ENCODE assay signal across 13 mouse cellular contexts in genomic region chr1:93742910-93743309, GRCm38 (mm10). TPM values are rescaled to one million over a fixed set of nuclear protein-coding genes. Genes with fewer than 3 reads are reported as not detected.
DNase-seq lines count a peak whose midpoint lies in the region; ATAC-seq and TF ChIP-seq lines count a peak whose summit lies in the region.
"Had no signal": no experiment of that assay in that cellular context is flagged by ENCODE, and none has a peak within 500 bp of the region (broad histone marks: within the 10 kb centered on the region; RNA-seq: fewer than 3 reads in every experiment).

No protein-coding gene starts in this region.

- no peak for ATAC-seq in liver, embryonic 14.5 days (ENCODE audit: insufficient read depth)
- ATAC-seq in liver, embryonic 12.5 days = no peak
- ATAC-seq in liver, postnatal 0 days = no peak
- ATAC-seq in megakaryocyte-erythroid progenitor cell, adult 5-6 weeks (replicated peaks; ENCODE audit: low FRiP score, low TSS enrichment, poor library complexity, severe bottlenecking) = no peak
- ATAC-seq: forebrain, postnatal 0 days had no signal

- H3K27me3 ChIP-seq in heart, adult 2 months (ENCODE audit: control insufficient read depth, insufficient read depth, low read length) = no peaks in the 10 kb centered on the region
- no peaks in the 10 kb centered on the region for H3K27me3 ChIP-seq in liver, embryonic 14.5 days (ENCODE audit: control insufficient read depth, insufficient read depth, low read length)
- no peaks in the 10 kb centered on the region for H3K27me3 ChIP-seq in liver, embryonic 12.5 days (replicated peaks)
- H3K27me3 ChIP-seq in CH12.LX (replicated peaks) = no peaks in the 10 kb centered on the region
- no peaks in the 10 kb centered on the region for H3K27me3 ChIP-seq in liver, postnatal 0 days (ENCODE audit: insufficient read depth, low read length)
- H3K27me3 ChIP-seq: megakaryocyte, embryonic 14.5 days had no signal

- dilution Hi-C loops in CH12.LX (cut with MboI; ENCODE audit: extremely low pct_ligation_motif_present, extremely low pct_unique_long_range_greater_than_20kb, low sequenced_read_pairs) = no loop called here

- no peak for TF ChIP-seq EP300 in heart, adult 2 months (IDR thresholded peaks at IDR 0.05; ENCODE audit: insufficient read depth, low read depth, low read length)
- no peak for TF ChIP-seq EP300 in liver, embryonic 14.5 days (IDR thresholded peaks at IDR 0.05; ENCODE audit: low read depth)
- TF ChIP-seq EP300 in CH12.LX (IDR thresholded peaks at IDR 0.05; ENCODE audit: low read length) = no peak
- TF ChIP-seq EP300 in liver, postnatal 0 days (IDR thresholded peaks at IDR 0.05; ENCODE audit: low read depth) = no peak

- peaks cover 8% of the 10 kb centered on the region for H3K36me3 ChIP-seq in heart, adult 2 months (ENCODE audit: control insufficient read depth, insufficient read depth, low read length)
- no peaks in the 10 kb centered on the region for H3K36me3 ChIP-seq in liver, embryonic 14.5 days (replicated peaks; ENCODE audit: control insufficient read depth, insufficient read depth, low read depth)
- H3K36me3 ChIP-seq in liver, embryonic 12.5 days = peaks cover 20% of the 10 kb centered on the region
- H3K36me3 ChIP-seq in CH12.LX (replicated peaks in 1 of 2; ENCODE audit: control insufficient read depth in 1 of 2, insufficient read depth in 1 of 2, low read length in 1 of 2) = peaks cover 0 to 63% of the 10 kb centered on the region in 2 experiments
- no peaks in the 10 kb centered on the region; the same call in 1 of the 2 replicates for H3K36me3 ChIP-seq in liver, postnatal 0 days (replicated peaks; ENCODE audit: insufficient read depth, low read length)

- DNase-seq in heart, adult 2 months = no peak
- no peak for DNase-seq in heart, adult 8-10 months (ENCODE audit: low spot score)
- no peak for DNase-seq in liver, embryonic 14.5 days (ENCODE audit: low read depth in 3 of 3, low spot score in 3 of 3)
- DNase-seq in CH12.LX (ENCODE audit: extremely low read depth) = peak; percentile 12
- no peak for DNase-seq in liver, postnatal 0 days
- no peak for DNase-seq in urinary bladder, postnatal 25 days (ENCODE audit: low spot score)
- DNase-seq: cerebellum, adult 11 months; forebrain, postnatal 0 days; gastrocnemius, postnatal 36 days; kidney, adult 8-10 months had no signal

- H3K9me3 ChIP-seq in liver, embryonic 14.5 days (ENCODE audit: control insufficient read depth, low read length) = no peaks in the 10 kb centered on the region
- no peaks in the 10 kb centered on the region for H3K9me3 ChIP-seq in liver, embryonic 12.5 days (replicated peaks)
- H3K9me3 ChIP-seq in CH12.LX (replicated peaks; ENCODE audit: low read length) = no peaks in the 10 kb centered on the region
- H3K9me3 ChIP-seq in liver, postnatal 0 days (ENCODE audit: low read length) = no peaks in the 10 kb centered on the region
- H3K9me3 ChIP-seq: megakaryocyte, embryonic 14.5 days had no signal

- H3K4me2 ChIP-seq in liver, embryonic 14.5 days (ENCODE audit: low read depth) = no peak overlapping the region
- no peak overlapping the region for H3K4me2 ChIP-seq in liver, embryonic 12.5 days
- no peak overlapping the region for H3K4me2 ChIP-seq in CH12.LX (ENCODE audit: insufficient read depth, low read depth, poor library complexity, severe bottlenecking)
- no peak overlapping the region for H3K4me2 ChIP-seq in liver, postnatal 0 days (ENCODE audit: low read depth, low read length)

- in situ Hi-C loops in CH12.LX (cut with MboI; ENCODE audit: low pct_ligation_motif_present, low pct_unique_long_range_greater_than_20kb, low sequenced_read_pairs) = no loop called here

- no peak; the same call in none of the 2 replicates for TF ChIP-seq RAD21 in CH12.LX (IDR thresholded peaks at IDR 0.05; ENCODE audit: low read depth, low read length)

- no peak overlapping the region for H3K9ac ChIP-seq in heart, adult 2 months (ENCODE audit: low read depth, low read length)
- H3K9ac ChIP-seq in liver, embryonic 14.5 days (replicated peaks) = no peak overlapping the region
- no peak overlapping the region for H3K9ac ChIP-seq in liver, embryonic 12.5 days
- H3K9ac ChIP-seq in CH12.LX (ENCODE audit: insufficient read depth, low read depth) = no peak overlapping the region
- H3K9ac ChIP-seq in liver, postnatal 0 days (replicated peaks) = no peak overlapping the region
- H3K9ac ChIP-seq: forebrain, postnatal 0 days had no signal

- intact Hi-C loops in heart, adult 2 months (cut with DNase I) = no loop called here

- H3K4me1 ChIP-seq in heart, adult 2 months (ENCODE audit: control insufficient read depth, insufficient read depth, low read length) = peaks cover 4% of the 10 kb centered on the region
- peaks cover 13 to 17% of the 10 kb centered on the region in 2 experiments for H3K4me1 ChIP-seq in liver, embryonic 14.5 days (replicated peaks; ENCODE audit: control insufficient read depth in 2 of 2, insufficient read depth in 2 of 2, low read length in 1 of 2)
- peaks cover 25% of the 10 kb centered on the region for H3K4me1 ChIP-seq in liver, embryonic 12.5 days
- H3K4me1 ChIP-seq in CH12.LX (ENCODE audit: control insufficient read depth in 1 of 2, insufficient read depth in 2 of 2) = peaks cover 4 to 17% of the 10 kb centered on the region in 2 experiments; a peak in 3 of 4 replicates
- H3K4me1 ChIP-seq in liver, postnatal 0 days (ENCODE audit: insufficient read depth) = peaks cover 16% of the 10 kb centered on the region

- no peak overlapping the region for H3K4me3 ChIP-seq in heart, adult 2 months
- H3K4me3 ChIP-seq in liver, embryonic 14.5 days (ENCODE audit: insufficient read depth in 1 of 2, low read depth in 2 of 2, low read length in 2 of 2) = no peak overlapping the region
- no peak overlapping the region for H3K4me3 ChIP-seq in liver, embryonic 12.5 days
- no peak overlapping the region for H3K4me3 ChIP-seq in CH12.LX (replicated peaks in 1 of 3; ENCODE audit: low read depth in 2 of 3, low read length in 2 of 3, poor library complexity in 1 of 3)
- H3K4me3 ChIP-seq in liver, postnatal 0 days (ENCODE audit: low read depth, low read length) = no peak overlapping the region
- H3K4me3 ChIP-seq: megakaryocyte, embryonic 14.5 days had no signal

- TF ChIP-seq POLR2A in heart, adult 2 months (IDR thresholded peaks at IDR 0.05; ENCODE audit: insufficient read depth, low read depth, low read length) = no peak
- TF ChIP-seq POLR2A in CH12.LX (IDR thresholded peaks at IDR 0.05; ENCODE audit: low read depth, low read length) = no peak

- H3K79me2 ChIP-seq in heart, adult 2 months (replicated peaks; ENCODE audit: control insufficient read depth, insufficient read depth, low read length) = no peaks in the 10 kb centered on the region; the same call in 1 of the 2 replicates
- peaks cover 10% of the 10 kb centered on the region for H3K79me2 ChIP-seq in CH12.LX (replicated peaks; ENCODE audit: control insufficient read depth, extremely low read depth, insufficient read depth, poor library complexity, severe bottlenecking)

- H3K27ac ChIP-seq in heart, adult 2 months = no peak overlapping the region
- H3K27ac ChIP-seq in liver, embryonic 14.5 days = no peak overlapping the region
- H3K27ac ChIP-seq in liver, embryonic 12.5 days = no peak overlapping the region
- H3K27ac ChIP-seq in CH12.LX (ENCODE audit: insufficient read depth, low read depth) = no peak overlapping the region
- H3K27ac ChIP-seq in liver, postnatal 0 days (ENCODE audit: low read depth) = no peak overlapping the region

- TF ChIP-seq CTCF in heart, adult 2 months (IDR thresholded peaks at IDR 0.05) = peak; percentile 46
- peak; percentile 61 for TF ChIP-seq CTCF in liver, embryonic 14.5 days (IDR thresholded peaks at IDR 0.05; ENCODE audit: low read depth)
- peak in 1 of 2 experiments; percentile 36; a peak in 2 of 4 replicates for TF ChIP-seq CTCF in CH12.LX (conservative IDR thresholded peaks at IDR 0.05 in 1 of 2, IDR thresholded peaks at IDR 0.05 in 1 of 2; ENCODE audit: low read depth in 2 of 2, low read length in 2 of 2)
- TF ChIP-seq CTCF in liver, postnatal 0 days (IDR thresholded peaks at IDR 0.05; ENCODE audit: low read depth) = peak; percentile 57

RNA-seq across cellular contexts. Expression of gene Atg4b, which starts 8.4 kb away (rescaled TPM):
- 10 to 100 TPM; 33.6 to 36.4 TPM for total RNA-seq in heart, adult 2 months (2021)
- polyA plus RNA-seq in heart, adult 2 months (2012; rRNA removed) = 27.7 and 33.4 TPM in 2 replicates
- total RNA-seq in heart, adult 8-10 months (2022) = 10 to 100 TPM; 28.5 to 35.3 (median 34.6) TPM
- 18.6 and 22.6 TPM in 2 replicates for polyA plus RNA-seq in liver, embryonic 14.5 days (2012; rRNA removed)
- 64.3 and 68.2 TPM in 2 replicates for polyA plus RNA-seq in liver, embryonic 14.5 days (2014; fragmentation: Nextera tagmentation; extraction: Ambion mirVana)
- 75.0 and 87.6 TPM in 2 replicates for polyA plus RNA-seq in liver, embryonic 12.5 days (2016; fragmentation: Nextera tagmentation; extraction: Ambion mirVana)
- total RNA-seq in CH12.LX (2012; rRNA removed) (20.1 and 24.7 TPM in 2 replicates), CH12.LX (2014; rRNA removed) (21.4 and 29.3 TPM in 2 replicates)
- 55.1 and 57.2 TPM in 2 replicates for polyA plus RNA-seq in CH12.LX (2012; ENCODE audit: insufficient read length, low read depth)
- 48.9 and 51.6 TPM in 2 replicates for polyA plus RNA-seq in liver, postnatal 0 days (2015; fragmentation: Nextera tagmentation; extraction: Ambion mirVana)
- 57.9 and 79.1 TPM in 2 replicates for total RNA-seq in megakaryocyte-erythroid progenitor cell, adult 5-6 weeks (2014; fragmentation: Nextera tagmentation)
- total RNA-seq in megakaryocyte-erythroid progenitor cell, adult 5-6 weeks (2017) = 55.6 and 116 TPM in 2 replicates

RNA-seq across cellular contexts. Expression of gene Thap4, which starts 11.8 kb away (rescaled TPM):
- total RNA-seq in heart, adult 2 months (2021) = 10 to 100 TPM; 75.0 to 80.4 TPM
- polyA plus RNA-seq in heart, adult 2 months (2012; rRNA removed) = 69.0 and 76.9 TPM in 2 replicates
- 10 to 100 TPM; 70.4 to 90.9 (median 77.0) TPM for total RNA-seq in heart, adult 8-10 months (2022)
- 8.5 and 10.5 TPM in 2 replicates for polyA plus RNA-seq in liver, embryonic 14.5 days (2012; rRNA removed)
- 11.5 and 11.7 TPM in 2 replicates for polyA plus RNA-seq in liver, embryonic 14.5 days (2014; fragmentation: Nextera tagmentation; extraction: Ambion mirVana)
- polyA plus RNA-seq in liver, embryonic 12.5 days (2016; fragmentation: Nextera tagmentation; extraction: Ambion mirVana) = 19.3 and 22.2 TPM in 2 replicates
- 45.3 and 50.2 TPM in 2 replicates for total RNA-seq in CH12.LX (2012; rRNA removed)
- 32.4 and 35.8 TPM in 2 replicates for total RNA-seq in CH12.LX (2014; rRNA removed)
- 52.4 and 53.0 TPM in 2 replicates for polyA plus RNA-seq in CH12.LX (2012; ENCODE audit: insufficient read length, low read depth)
- polyA plus RNA-seq in liver, postnatal 0 days (2015; fragmentation: Nextera tagmentation; extraction: Ambion mirVana) = 13.0 TPM in 2 replicates
- 23.6 and 35.0 TPM in 2 replicates for total RNA-seq in megakaryocyte-erythroid progenitor cell, adult 5-6 weeks (2014; fragmentation: Nextera tagmentation)
- 16.5 and 30.0 TPM in 2 replicates for total RNA-seq in megakaryocyte-erythroid progenitor cell, adult 5-6 weeks (2017)

RNA-seq across cellular contexts. Expression of gene Bok, which starts 57.5 kb away (rescaled TPM):
- 1 to 10 TPM; 3.0 to 3.1 TPM for total RNA-seq in heart, adult 2 months (2021)
- polyA plus RNA-seq in heart, adult 2 months (2012; rRNA removed) = 5.9 and 9.0 TPM in 2 replicates
- 1 to 10 TPM; 2.5 to 3.0 (median 2.6) TPM for total RNA-seq in heart, adult 8-10 months (2022)
- 1.9 TPM in 2 replicates for polyA plus RNA-seq in liver, embryonic 14.5 days (2012; rRNA removed)
- polyA plus RNA-seq in liver, embryonic 14.5 days (2014; fragmentation: Nextera tagmentation; extraction: Ambion mirVana) = 2.8 and 3.0 TPM in 2 replicates
- polyA plus RNA-seq in liver, embryonic 12.5 days (2016; fragmentation: Nextera tagmentation; extraction: Ambion mirVana) = 8.7 TPM in 2 replicates
- total RNA-seq in CH12.LX (2012; rRNA removed) (0.08 and 0.17 TPM in 2 replicates), CH12.LX (2014; rRNA removed) (not detected in 2 replicates)
- not detected in 2 replicates for polyA plus RNA-seq in CH12.LX (2012; ENCODE audit: insufficient read length, low read depth)
- 6.8 and 7.2 TPM in 2 replicates for polyA plus RNA-seq in liver, postnatal 0 days (2015; fragmentation: Nextera tagmentation; extraction: Ambion mirVana)
- total RNA-seq in megakaryocyte-erythroid progenitor cell, adult 5-6 weeks (2014; fragmentation: Nextera tagmentation) = not detected in 2 replicates
- total RNA-seq in megakaryocyte-erythroid progenitor cell, adult 5-6 weeks (2017) = not detected in 2 replicates

RNA-seq across cellular contexts. Expression of gene Dtymk, which starts 58.8 kb away (rescaled TPM):
- total RNA-seq in heart, adult 2 months (2021) = 10 to 100 TPM; 22.2 to 22.4 TPM
- 23.6 and 35.4 TPM in 2 replicates for polyA plus RNA-seq in heart, adult 2 months (2012; rRNA removed)
- total RNA-seq in heart, adult 8-10 months (2022) = 10 to 100 TPM; 20.2 to 24.3 (median 20.9) TPM
- 99.0 and 128 TPM in 2 replicates for polyA plus RNA-seq in liver, embryonic 14.5 days (2012; rRNA removed)
- polyA plus RNA-seq in liver, embryonic 14.5 days (2014; fragmentation: Nextera tagmentation; extraction: Ambion mirVana) = 148 and 150 TPM in 2 replicates
- polyA plus RNA-seq in liver, embryonic 12.5 days (2016; fragmentation: Nextera tagmentation; extraction: Ambion mirVana) = 197 and 199 TPM in 2 replicates
- total RNA-seq in CH12.LX (2012; rRNA removed) (168 and 204 TPM in 2 replicates), CH12.LX (2014; rRNA removed) (278 and 286 TPM in 2 replicates)
- 196 TPM in 2 replicates for polyA plus RNA-seq in CH12.LX (2012; ENCODE audit: insufficient read length, low read depth)
- 73.3 and 78.9 TPM in 2 replicates for polyA plus RNA-seq in liver, postnatal 0 days (2015; fragmentation: Nextera tagmentation; extraction: Ambion mirVana)
- total RNA-seq in megakaryocyte-erythroid progenitor cell, adult 5-6 weeks (2014; fragmentation: Nextera tagmentation) = 264 and 315 TPM in 2 replicates
- 217 and 254 TPM in 2 replicates for total RNA-seq in megakaryocyte-erythroid progenitor cell, adult 5-6 weeks (2017)
